Mouse (Mus musculus): Measurements from ENCODE around the gene Srp72.
A peak's percentile ranks its signal among the peaks of the same experiment; 100 is the strongest.
"Not testable (repeated sequence)": the region's sequence is repeated elsewhere in the genome, so short reads cannot be mapped to it uniquely, and the experiment has no call there.

The Srp72 gene

GRCm38 (mm10) chr5:76969250-76969649, 5.2 kb upstream of the Srp72 start:
- no peak for DNase-seq

GRCm38 (mm10) chr5:76971115-76971514, 3.4 kb upstream of the Srp72 start:
- not testable (repeated sequence) for DNase-seq

- DNase-seq = no peak
Measured at GRCm38 (mm10) chr5:76973488-76973887, 995 bp upstream of the Srp72 start.

- no peak for DNase-seq
Measured at GRCm38 (mm10) chr5:76974207-76974553, 303 bp upstream of the Srp72 start.

GRCm38 (mm10) chr5:76975736-76976135, 1.3 kb downstream of the Srp72 start:
- DNase-seq = no peak

- no peak for DNase-seq
Measured at GRCm38 (mm10) chr5:76984015-76984414, 9.5 kb downstream of the Srp72 start.

- DNase-seq = no peak
Measured at GRCm38 (mm10) chr5:76990789-76991188, 16.3 kb downstream of the Srp72 start.

- DNase-seq = no peak
Measured at GRCm38 (mm10) chr5:76993174-76993814, 18.8 kb downstream of the Srp72 start.

GRCm38 (mm10) chr5:76998416-76998815, 23.9 kb downstream of the Srp72 start:
- DNase-seq = peak in 1 of 2 experiments; percentile 7

GRCm38 (mm10) chr5:77001192-77001591, 26.7 kb downstream of the Srp72 start:
- no peak for DNase-seq

- no peak for DNase-seq
Measured at GRCm38 (mm10) chr5:77004051-77004821, 29.8 kb downstream of the Srp72 start, which contains the start of gene Arl9. TSS of gene Arl9 (plus strand) at chr5:77004055.

GRCm38 (mm10) chr5:77010352-77010751, 35.9 kb downstream of the Srp72 start:
- DNase-seq = no peak

GRCm38 (mm10) chr5:77011082-77011481, 36.6 kb downstream of the Srp72 start:
- DNase-seq = no peak

- DNase-seq = no peak
Measured at GRCm38 (mm10) chr5:77013171-77013570, 38.7 kb downstream of the Srp72 start.

- peak; percentile 88 to 91 for DNase-seq
Measured at GRCm38 (mm10) chr5:77015544-77016482, 41.3 kb downstream of the Srp72 start, which contains the start of gene Thegl. TSS of gene Thegl (plus strand) at chr5:77016023.

GRCm38 (mm10) chr5:77028034-77028433, 53.6 kb downstream of the Srp72 start:
- no peak for DNase-seq

GRCm38 (mm10) chr5:77029735-77030134, 55.3 kb downstream of the Srp72 start:
- peak in 1 of 2 experiments; percentile 35 for DNase-seq

GRCm38 (mm10) chr5:77035101-77035500, 60.6 kb downstream of the Srp72 start:
- not testable (repeated sequence) for DNase-seq

GRCm38 (mm10) chr5:77038451-77038850, 64.0 kb downstream of the Srp72 start:
- DNase-seq = no peak

GRCm38 (mm10) chr5:77039391-77039790, 64.9 kb downstream of the Srp72 start:
- no peak for DNase-seq

GRCm38 (mm10) chr5:77044362-77044761, 69.9 kb downstream of the Srp72 start:
- DNase-seq = no peak
